ENCODE assay signal across 16 mouse cellular contexts in the genomic region with DNA sequence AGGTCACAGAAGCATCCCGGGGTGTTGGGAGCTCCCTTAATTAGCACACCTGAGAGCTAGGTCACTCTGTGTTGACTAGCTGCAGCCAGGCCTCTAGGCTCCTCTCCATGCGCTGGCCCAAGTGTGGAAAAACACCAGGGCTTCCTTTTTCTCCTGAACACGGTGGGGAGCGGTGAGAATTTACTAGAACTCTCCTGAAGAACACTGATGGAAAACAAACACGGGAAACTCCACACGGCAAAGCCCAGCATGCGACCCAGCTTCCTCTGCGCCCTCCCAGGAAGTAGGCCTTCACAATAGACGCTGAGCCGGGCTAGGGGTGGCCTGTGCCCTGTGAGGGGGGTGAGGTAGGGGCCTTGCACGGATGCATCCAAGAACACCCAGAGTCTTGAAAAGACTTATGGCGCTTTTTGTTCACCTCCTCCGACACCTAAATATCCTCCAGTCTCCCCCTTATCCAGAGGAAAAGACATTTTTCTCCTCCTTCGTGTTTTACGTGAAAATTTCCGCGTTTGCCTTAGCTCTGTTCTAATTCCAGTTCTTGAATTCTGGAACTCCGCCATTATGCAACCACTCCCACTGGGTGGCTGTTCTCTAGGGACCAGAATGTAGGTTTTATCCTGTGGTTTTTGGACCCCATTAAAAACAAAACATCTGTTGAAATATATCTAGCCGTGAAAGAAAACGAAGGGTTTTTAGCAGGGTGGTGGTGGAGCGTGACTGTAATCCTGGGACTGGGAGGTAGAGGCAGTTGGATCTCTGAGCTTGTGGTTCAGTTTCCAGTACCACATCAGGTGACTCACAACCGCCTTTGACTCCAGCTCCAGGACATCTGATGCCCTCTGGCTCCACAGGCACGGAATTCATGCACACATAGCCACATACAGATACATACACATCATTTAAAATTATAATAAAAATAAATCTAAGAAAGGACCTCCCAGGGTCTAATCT. TPM values are rescaled to one million over a fixed set of nuclear protein-coding genes. Genes with fewer than 3 reads are reported as not detected.
DNase-seq lines count a peak whose midpoint lies in the region; ATAC-seq and TF ChIP-seq lines count a peak whose summit lies in the region.
"Had no signal": no experiment of that assay in that cellular context is flagged by ENCODE, and none has a peak within 500 bp of the region (broad histone marks: within the 10 kb centered on the region; RNA-seq: fewer than 3 reads in every experiment).

No protein-coding gene starts in this region.

- peak; percentile 57 to 76 for DNase-seq in heart, adult 18-20 months
- DNase-seq in testis, postnatal 10 days (ENCODE audit: low spot score) = no peak
- peak; percentile 61 to 73 for DNase-seq in heart, adult 9 months (ENCODE audit: low spot score in 2 of 2)
- DNase-seq in B cell, adult 2 months = no peak
- no peak for DNase-seq in thymus, postnatal 0 days (ENCODE audit: low spot score)
- DNase-seq in thymus, postnatal 4 days = no peak
- DNase-seq: cerebellum, adult 9-11 months; lung, postnatal 36 days; right cerebral cortex, postnatal 4 days had no signal

- no peak overlapping the region for H3K4me2 ChIP-seq in heart, embryonic 11.5 days
- H3K4me2 ChIP-seq: heart, embryonic 15.5 days; limb, embryonic 12.5 days; midbrain, embryonic 12.5 days had no signal

- no peak overlapping the region for H3K27ac ChIP-seq in heart, embryonic 11.5 days (ENCODE audit: low read depth, low read length)
- H3K27ac ChIP-seq in testis, adult 2 months (ENCODE audit: control insufficient read depth, insufficient read depth, low read depth, low read length) = no peak overlapping the region
- H3K27ac ChIP-seq: forebrain, embryonic 10.5 days; heart, embryonic 15.5 days; limb, embryonic 12.5 days; midbrain, embryonic 12.5 days had no signal

- no peaks in the 10 kb centered on the region for H3K9me3 ChIP-seq in heart, embryonic 11.5 days (replicated peaks; ENCODE audit: control insufficient read depth, low read length)
- H3K9me3 ChIP-seq: forebrain, embryonic 10.5 days; heart, embryonic 15.5 days; limb, embryonic 12.5 days; midbrain, embryonic 12.5 days had no signal

- no peak for ATAC-seq in heart, embryonic 11.5 days (replicated peaks; ENCODE audit: insufficient number of reproducible peaks, low FRiP score, low TSS enrichment)
- ATAC-seq: inflammation-experienced regulatory T-cells, adult 6 months had no signal

- H3K4me3 ChIP-seq in heart, embryonic 11.5 days (ENCODE audit: low read depth, low read length) = no peak overlapping the region
- H3K4me3 ChIP-seq in testis, adult 2 months (ENCODE audit: control insufficient read depth, low read depth, low read length) = peak overlapping the region; percentile 65
- H3K4me3 ChIP-seq: forebrain, embryonic 10.5 days; heart, embryonic 15.5 days; limb, embryonic 12.5 days; midbrain, embryonic 12.5 days had no signal

- peaks cover 3% of the 10 kb centered on the region; the same call in 1 of the 2 replicates for H3K4me1 ChIP-seq in heart, embryonic 11.5 days (ENCODE audit: control insufficient read depth, insufficient read depth, low read length)
- H3K4me1 ChIP-seq in testis, adult 2 months (ENCODE audit: control insufficient read depth, insufficient read depth, low read length) = peaks cover 3% of the 10 kb centered on the region
- H3K4me1 ChIP-seq: heart, embryonic 15.5 days; midbrain, embryonic 12.5 days had no signal

- WGBS in heart, embryonic 11.5 days (ENCODE audit: insufficient replicate concordance) = 59% methylated on average over 23 of the region's 23 CpGs

- no peaks in the 10 kb centered on the region for H3K36me3 ChIP-seq in heart, embryonic 11.5 days (ENCODE audit: control insufficient read depth, insufficient read depth, low read length)
- no peaks in the 10 kb centered on the region for H3K36me3 ChIP-seq in testis, adult 2 months (ENCODE audit: control insufficient read depth, insufficient read depth, low read length)
- H3K36me3 ChIP-seq: forebrain, embryonic 10.5 days; heart, embryonic 15.5 days; limb, embryonic 12.5 days; midbrain, embryonic 12.5 days had no signal

- H3K9ac ChIP-seq in heart, embryonic 11.5 days (ENCODE audit: low read depth, low read length) = no peak overlapping the region
- H3K9ac ChIP-seq: heart, embryonic 15.5 days; limb, embryonic 12.5 days; midbrain, embryonic 12.5 days had no signal

- TF ChIP-seq CTCF in testis, adult 2 months (IDR thresholded peaks at IDR 0.05; ENCODE audit: control insufficient read depth, insufficient read depth, insufficient replicate concordance, low read depth, low read length) = no peak

- no peak; the same call in 1 of the 2 replicates for TF ChIP-seq POLR2A in testis, adult 2 months (IDR thresholded peaks at IDR 0.05; ENCODE audit: control insufficient read depth, low read depth, low read length)

- no peaks in the 10 kb centered on the region for H3K27me3 ChIP-seq in heart, embryonic 11.5 days (ENCODE audit: control insufficient read depth, insufficient read depth, low read length)
- no peaks in the 10 kb centered on the region for H3K27me3 ChIP-seq in testis, adult 2 months (ENCODE audit: control insufficient read depth, insufficient read depth, low read length)
- H3K27me3 ChIP-seq: heart, embryonic 15.5 days; limb, embryonic 12.5 days; midbrain, embryonic 12.5 days had no signal

RNA-seq across cellular contexts. Expression of a gene that starts 21.5 kb away (rescaled TPM):
- total RNA-seq in heart, adult 18-20 months (2021) = 10 to 100 TPM in 1 of 2 experiments, 1 to 10 TPM in 1; 9.8 to 12.5 TPM
- polyA plus RNA-seq in heart, embryonic 11.5 days (2014; fragmentation: Nextera tagmentation; extraction: Ambion mirVana) = 3.0 and 4.2 TPM in 2 replicates
- 16.7 and 16.8 TPM in 2 replicates for polyA plus RNA-seq in testis, adult 2 months (2012; rRNA removed)
- 0.68 and 0.75 TPM in 2 replicates for polyA plus RNA-seq in thymus, postnatal 0 days (2015; fragmentation: Nextera tagmentation; extraction: Ambion mirVana)

Comparison
In these comparisons a context has a peak if more than half of its experiments do, and no peak if none do; other contexts are left out.
1. DNase-seq: peak in heart, adult 18-20 months (2 of 2) and heart, adult 9 months (2 of 2); none in testis, postnatal 10 days (single experiment), B cell, adult 2 months (0 of 2), thymus, postnatal 0 days (single experiment) and thymus, postnatal 4 days (single experiment).